Mouse (Mus musculus) heart, embryonic 16.5 days (tissue): Measurements from ENCODE around the gene Olfr424. TPM values are rescaled to one million over a fixed set of nuclear protein-coding genes. Genes with fewer than 3 reads are reported as not detected.
A peak's percentile ranks its signal among the peaks of the same experiment; 100 is the strongest.

Experiments
- ATAC-seq: fragments of 200-750 bp; cut with Nextera tagmentation; replicated peaks from 2 replicates; pipeline ENCODE4 v1.8.0; 2017; ENCODE audit warnings: moderate number of reproducible peaks; ENCODE audit not compliant: insufficient read depth, low FRiP score; ENCODE audit errors: extremely low read depth
- H3K27ac ChIP-seq: fragments of 300-500 bp; sonication (generic); 2 replicates; pipeline ENCODE4 v1.5.1; 2014; ENCODE audit warnings: mild to moderate bottlenecking, low read length, control low read depth, moderate library complexity
- H3K27me3 ChIP-seq: fragments of 300-500 bp; sonication (generic); 2 replicates; pipeline ENCODE4 v1.6.1; 2014; ENCODE audit warnings: low read length, mixed read lengths; ENCODE audit not compliant: control insufficient read depth, insufficient read depth
- H3K36me3 ChIP-seq: fragments of 300-500 bp; sonication (generic); 2 replicates; pipeline ENCODE4 v1.6.1; 2014; ENCODE audit not compliant: control insufficient read depth, insufficient read depth
- H3K4me1 ChIP-seq: fragments of 300-500 bp; sonication (generic); 2 replicates; pipeline ENCODE4 v1.6.1; 2014; ENCODE audit warnings: low read length, mixed read lengths; ENCODE audit not compliant: control insufficient read depth, insufficient read depth
- H3K4me2 ChIP-seq: fragments of 300-500 bp; sonication (generic); 2 replicates; pipeline ENCODE4 v1.6.1; 2014; ENCODE audit warnings: low read depth, mild to moderate bottlenecking, control low read depth, low read length
- H3K4me3 ChIP-seq: fragments of 300-500 bp; sonication (generic); 2 replicates; pipeline ENCODE4 v1.5.1; 2014; ENCODE audit warnings: mild to moderate bottlenecking, control low read depth, low read length
- H3K9ac ChIP-seq: fragments of 300-500 bp; sonication (generic); 2 replicates; pipeline ENCODE4 v1.6.1; 2014; ENCODE audit warnings: low read length, control low read depth
- H3K9me3 ChIP-seq: fragments of 300-500 bp; sonication (generic); replicated peaks from 2 replicates; pipeline ENCODE4 v1.6.1; 2016; ENCODE audit warnings: low read length; ENCODE audit not compliant: control insufficient read depth
- WGBS: fragments of 180-500 bp; shearing (Covaris S2); extraction: QIAGEN DNeasy Blood & Tissue Kit; methylation state at CpG from one replicate; pipeline ENCODE4 v1.1.7; 2014; 5-methylcytosine and 5-hydroxymethylcytosine counted together
- polyA plus RNA-seq: library from polyadenylated mRNA; unstranded; fragments of >200 nt; fragmentation: Nextera tagmentation; extraction: Ambion mirVana; gene quantifications from 2 replicates; pipeline ENCODE4 v1.2.1, GENCODE M21; 2015

Olfr424 gene
- polyA plus RNA-seq, 1 experiment from 2014 or later = not detected

- no peaks in the 10 kb centered on the region for H3K27me3 ChIP-seq
- 90% methylated on average over 1 of the region's 1 CpGs for WGBS
- H3K27ac ChIP-seq = no peak within 1 kb of the TSS
- H3K4me3 ChIP-seq = no peak within 1 kb of the TSS
- no peaks in the 10 kb centered on the region for H3K36me3 ChIP-seq
- H3K4me2 ChIP-seq = no peak within 1 kb of the TSS
- no peaks in the 10 kb centered on the region for H3K9me3 ChIP-seq
- no peaks in the 10 kb centered on the region for H3K4me1 ChIP-seq
- ATAC-seq = no peak
- H3K9ac ChIP-seq = no peak within 1 kb of the TSS
These were observed 24.0 kb downstream of the Olfr424 start, which contains the start of gene Olfr420 for GRCm38 (mm10) chr1:174155333-174155732. Gene Olfr420 (plus strand): TSS chr1:174155633.

- no peak overlapping the region for H3K27ac ChIP-seq
- H3K4me3 ChIP-seq = no peak overlapping the region
- H3K4me1 ChIP-seq = no peaks in the 10 kb centered on the region
- H3K4me2 ChIP-seq = no peak overlapping the region
- no peaks in the 10 kb centered on the region for H3K36me3 ChIP-seq
- H3K9me3 ChIP-seq = no peaks in the 10 kb centered on the region
- H3K9ac ChIP-seq = no peak overlapping the region
- WGBS = 63% methylated on average over 3 of the region's 3 CpGs
- ATAC-seq = no peak
- H3K27me3 ChIP-seq = no peaks in the 10 kb centered on the region
These were observed 26.3 kb downstream of the Olfr424 start for GRCm38 (mm10) chr1:174157622-174158021.

GRCm38 (mm10) chr1:174158512-174158911 is 27.2 kb downstream of the Olfr424 start:
- Histone ChIP-seq H3K4me3 (no peak overlapping the region), H3K9ac (no peak overlapping the region), H3K4me2 (no peak overlapping the region), H3K9me3 (no peaks in the 10 kb centered on the region), H3K27me3 (no peaks in the 10 kb centered on the region), H3K36me3 (no peaks in the 10 kb centered on the region), H3K4me1 (no peaks in the 10 kb centered on the region), H3K27ac (no peak overlapping the region)
- 74% methylated on average over 1 of the region's 1 CpGs for WGBS
- ATAC-seq = no peak

- no peak overlapping the region for H3K27ac ChIP-seq
- H3K9me3 ChIP-seq = no peaks in the 10 kb centered on the region
- H3K27me3 ChIP-seq = no peaks in the 10 kb centered on the region
- H3K4me1 ChIP-seq = no peaks in the 10 kb centered on the region
- WGBS = 78% methylated on average over 10 of the region's 10 CpGs
- no peak overlapping the region for H3K4me2 ChIP-seq
- no peak overlapping the region for H3K9ac ChIP-seq
- H3K4me3 ChIP-seq = no peak overlapping the region
- H3K36me3 ChIP-seq = no peaks in the 10 kb centered on the region
- no peak for ATAC-seq
These were observed 27.8 kb downstream of the Olfr424 start for GRCm38 (mm10) chr1:174159095-174159494.

GRCm38 (mm10) chr1:174169024-174169423 is 37.7 kb downstream of the Olfr424 start:
- no peak overlapping the region for H3K27ac ChIP-seq
- H3K9me3 ChIP-seq = no peaks in the 10 kb centered on the region
- H3K4me3 ChIP-seq = no peak overlapping the region
- no peaks in the 10 kb centered on the region for H3K27me3 ChIP-seq
- ATAC-seq = no peak
- H3K36me3 ChIP-seq = no peaks in the 10 kb centered on the region
- H3K4me2 ChIP-seq = no peak overlapping the region
- H3K4me1 ChIP-seq = peaks cover 4% of the 10 kb centered on the region
- no peak overlapping the region for H3K9ac ChIP-seq

- Histone ChIP-seq H3K9me3 (no peaks in the 10 kb centered on the region), H3K9ac (no peak overlapping the region), H3K4me3 (no peak overlapping the region), H3K36me3 (no peaks in the 10 kb centered on the region), H3K4me1 (peaks cover 4% of the 10 kb centered on the region), H3K4me2 (no peak overlapping the region), H3K27me3 (no peaks in the 10 kb centered on the region), H3K27ac (no peak overlapping the region)
- no peak for ATAC-seq
- WGBS = 69% methylated on average over 5 of the region's 5 CpGs
These were observed 39.6 kb downstream of the Olfr424 start for GRCm38 (mm10) chr1:174170706-174171501.

GRCm38 (mm10) chr1:174171537-174171936 is 40.2 kb downstream of the Olfr424 start:
- WGBS = 26% methylated on average over 2 of the region's 2 CpGs
- Histone ChIP-seq H3K4me2 (no peak overlapping the region), H3K4me3 (no peak overlapping the region), H3K36me3 (no peaks in the 10 kb centered on the region), H3K27me3 (no peaks in the 10 kb centered on the region), H3K9me3 (no peaks in the 10 kb centered on the region), H3K4me1 (peaks cover 4% of the 10 kb centered on the region), H3K9ac (no peak overlapping the region), H3K27ac (no peak overlapping the region)
- no peak for ATAC-seq

GRCm38 (mm10) chr1:174172605-174173004 is 41.3 kb downstream of the Olfr424 start, which contains the start of gene Spta1:
Gene Spta1 (plus strand): TSS chr1:174172776.
- ATAC-seq = peak; percentile 76
- Histone ChIP-seq H3K4me1 (peaks cover 4% of the 10 kb centered on the region), H3K4me3 (peak within 1 kb of the TSS; percentile 34), H3K9me3 (no peaks in the 10 kb centered on the region), H3K36me3 (no peaks in the 10 kb centered on the region), H3K27me3 (no peaks in the 10 kb centered on the region), H3K27ac (peak within 1 kb of the TSS; percentile 65), H3K9ac (no peak within 1 kb of the TSS), H3K4me2 (peak within 1 kb of the TSS; percentile 54)
- 11% methylated on average over 3 of the region's 3 CpGs for WGBS
